Mouse (Mus musculus): ENCODE results near the gene Smarcd3. TPM values are rescaled to one million over a fixed set of nuclear protein-coding genes. Genes with fewer than 3 reads are reported as not detected.

Smarcd3 gene
- polyA plus RNA-seq (2015; fragmentation: Nextera tagmentation; extraction: Ambion mirVana) = 21.1 and 22.2 TPM in 2 replicates

DNA sequence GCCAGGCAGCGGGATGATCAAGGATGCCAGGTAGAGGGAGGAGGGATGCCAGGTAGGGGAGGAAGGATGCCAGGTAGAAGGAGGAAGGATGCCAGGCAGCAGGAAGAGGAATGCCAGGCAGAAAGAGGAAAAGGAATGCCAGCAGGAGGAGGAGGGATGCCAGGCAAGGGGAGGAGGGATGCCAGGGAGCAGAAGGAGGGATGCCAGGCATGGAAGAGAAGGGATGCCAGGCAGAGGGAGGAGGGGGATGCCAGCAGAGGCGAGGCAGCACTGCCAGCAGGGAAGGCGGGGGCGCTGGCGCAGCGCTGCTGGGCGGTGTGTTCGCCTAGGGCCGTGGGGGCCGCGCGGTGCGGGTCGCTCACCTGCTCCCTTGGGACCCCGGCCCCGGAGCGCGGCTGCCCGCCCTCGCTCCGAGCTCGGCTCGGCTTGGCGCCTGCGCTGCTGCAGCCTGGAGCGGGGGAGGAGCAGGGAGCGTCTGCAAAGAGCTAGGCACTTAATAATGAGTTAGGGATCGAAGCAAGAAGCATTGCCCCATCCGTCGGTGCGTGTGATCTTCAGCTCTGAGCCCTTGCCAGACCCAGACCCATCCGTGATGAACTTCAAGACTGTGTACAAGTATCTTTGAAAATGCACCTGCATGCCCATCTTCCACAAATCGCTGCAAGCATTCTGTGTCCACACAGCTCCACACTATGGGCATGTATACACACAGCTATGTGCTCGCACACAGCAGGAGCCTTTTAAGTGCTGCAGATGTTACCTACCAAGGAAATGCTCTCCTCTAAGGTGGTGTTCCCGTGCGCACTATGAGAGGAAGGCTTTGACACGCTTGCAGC lies at the start of gene Smarcd3:
Gene Smarcd3, minus strand, starts transcription at position 426 of the 836 bp plus-strand sequence.
- WGBS = 5% methylated on average over 34 of the region's 37 CpGs
- peaks cover 11% of the 10 kb centered on the region for H3K27me3 ChIP-seq (ENCODE audit: control insufficient read depth, insufficient read depth, low read depth, low read length)
- ATAC-seq (ENCODE audit: low read depth) = peak; percentile 46; the same call in 1 of the 2 replicates
- peak within 1 kb of the TSS; percentile 64 for H3K9ac ChIP-seq (ENCODE audit: low read length)
- no peak within 1 kb of the TSS for H3K27ac ChIP-seq (ENCODE audit: low read length)
- no peaks in the 10 kb centered on the region for H3K9me3 ChIP-seq (ENCODE audit: control insufficient read depth, low read length)
- H3K36me3 ChIP-seq (ENCODE audit: control insufficient read depth, insufficient read depth, low read length) = no peaks in the 10 kb centered on the region
- H3K4me2 ChIP-seq (ENCODE audit: low read depth, low read length) = peak within 1 kb of the TSS; percentile 83
- peaks cover 4% of the 10 kb centered on the region; the same call in 1 of the 2 replicates for H3K4me1 ChIP-seq (replicated peaks; ENCODE audit: control insufficient read depth, insufficient read depth, low read length)
- H3K4me3 ChIP-seq (ENCODE audit: low read length) = peak within 1 kb of the TSS; percentile 52

DNA sequence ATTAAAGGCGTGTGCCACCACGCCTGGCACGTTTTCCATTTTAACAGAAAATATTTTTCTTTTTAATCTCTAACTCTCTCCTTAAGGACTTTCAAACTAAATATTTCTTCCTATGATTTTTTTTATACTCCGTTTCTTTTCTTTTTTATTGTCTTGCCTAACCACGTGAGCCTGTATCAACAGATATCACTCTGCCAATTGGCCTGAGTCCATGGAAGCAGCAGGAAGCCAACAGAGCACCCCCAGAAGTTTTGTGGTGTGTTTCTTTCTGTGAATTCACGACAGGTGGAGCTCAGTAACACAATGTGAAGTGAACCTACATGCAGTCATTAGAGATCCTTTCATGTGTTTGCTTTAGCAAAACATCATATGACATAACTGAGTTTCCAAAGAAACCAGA lies 37.2 kb upstream of the Smarcd3 start:
- 66% methylated on average over 6 of the region's 6 CpGs for WGBS
- Histone ChIP-seq H3K36me3 (ENCODE audit: control insufficient read depth, insufficient read depth, low read length) (no peaks in the 10 kb centered on the region), H3K9ac (ENCODE audit: low read length) (no peak overlapping the region), H3K27me3 (ENCODE audit: control insufficient read depth, insufficient read depth, low read depth, low read length) (no peaks in the 10 kb centered on the region), H3K4me1 (replicated peaks; ENCODE audit: control insufficient read depth, insufficient read depth, low read length) (no peaks in the 10 kb centered on the region), H3K4me2 (ENCODE audit: low read depth, low read length) (no peak overlapping the region), H3K4me3 (ENCODE audit: low read length) (no peak overlapping the region), H3K9me3 (ENCODE audit: control insufficient read depth, low read length) (peaks cover 4% of the 10 kb centered on the region; the same call in 1 of the 2 replicates), H3K27ac (ENCODE audit: low read length) (no peak overlapping the region)
- no peak for ATAC-seq (ENCODE audit: low read depth)

DNA sequence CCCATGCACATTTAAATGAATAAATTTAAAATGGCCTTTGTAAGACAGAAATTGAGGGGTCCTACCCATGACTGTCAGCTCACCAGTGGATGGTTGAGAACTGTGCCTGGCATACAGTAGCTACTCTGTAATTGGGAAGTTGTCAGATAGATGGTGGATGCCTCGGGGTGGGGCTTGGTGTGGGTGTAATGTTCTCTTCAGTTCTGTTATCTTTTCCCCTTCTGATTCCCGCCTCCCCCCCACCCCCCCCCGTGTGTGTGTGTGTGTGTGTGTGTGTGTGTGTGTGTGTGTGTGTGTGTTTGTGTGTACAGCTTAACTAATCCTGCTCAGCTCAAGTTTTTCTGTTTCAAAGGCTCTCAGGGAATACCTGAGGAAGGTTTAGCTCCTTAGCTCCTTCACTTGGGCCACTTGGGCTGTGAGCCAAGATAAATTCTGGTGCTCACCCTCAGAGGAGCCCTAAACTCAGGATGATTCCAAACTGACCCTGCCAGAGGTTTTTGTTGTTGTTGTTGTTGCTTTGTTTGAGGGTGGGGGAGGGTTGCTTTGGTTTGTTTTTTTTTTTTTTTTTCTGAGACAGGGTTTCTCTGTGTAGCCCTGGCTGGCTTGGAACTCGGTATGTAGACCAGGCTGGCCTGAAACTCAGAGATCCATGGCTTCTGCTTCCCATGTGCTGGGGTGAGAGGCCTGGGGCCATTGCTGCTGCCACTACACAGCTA lies 35.7 kb upstream of the Smarcd3 start:
- Histone ChIP-seq H3K27me3 (ENCODE audit: control insufficient read depth, insufficient read depth, low read depth, low read length) (no peaks in the 10 kb centered on the region), H3K4me1 (replicated peaks; ENCODE audit: control insufficient read depth, insufficient read depth, low read length) (no peaks in the 10 kb centered on the region), H3K9ac (ENCODE audit: low read length) (no peak overlapping the region), H3K4me2 (ENCODE audit: low read depth, low read length) (no peak overlapping the region), H3K9me3 (ENCODE audit: control insufficient read depth, low read length) (no peaks in the 10 kb centered on the region), H3K36me3 (ENCODE audit: control insufficient read depth, insufficient read depth, low read length) (no peaks in the 10 kb centered on the region), H3K27ac (ENCODE audit: low read length) (no peak overlapping the region), H3K4me3 (ENCODE audit: low read length) (no peak overlapping the region)
- WGBS = 64% methylated on average over 3 of the region's 4 CpGs
- ATAC-seq (ENCODE audit: low read depth) = no peak

DNA sequence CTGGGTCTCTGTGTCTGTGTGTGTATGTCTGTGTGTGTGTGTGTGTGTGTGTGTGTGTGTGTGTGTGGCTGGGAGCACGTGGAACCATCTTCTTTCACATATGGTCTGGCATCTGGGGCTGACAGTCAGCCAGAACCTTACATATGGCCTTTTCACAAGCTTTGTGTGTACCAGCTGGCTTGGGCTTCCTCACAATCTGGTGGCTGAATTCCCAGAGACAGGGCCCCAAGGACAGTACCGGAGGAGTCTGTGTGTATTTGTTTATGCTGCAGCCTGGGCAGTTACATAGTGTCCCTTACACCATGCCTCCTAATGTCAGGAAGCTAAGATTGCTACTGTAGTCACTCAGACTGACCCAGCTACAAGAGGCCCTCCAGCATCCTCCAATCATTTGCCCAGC lies 32.9 kb upstream of the Smarcd3 start:
- H3K9ac ChIP-seq (ENCODE audit: low read length) = no peak overlapping the region
- H3K4me3 ChIP-seq (ENCODE audit: low read length) = no peak overlapping the region
- peak; percentile 50; the same call in 1 of the 2 replicates for ATAC-seq (ENCODE audit: low read depth)
- H3K9me3 ChIP-seq (ENCODE audit: control insufficient read depth, low read length) = no peaks in the 10 kb centered on the region
- no peaks in the 10 kb centered on the region for H3K4me1 ChIP-seq (replicated peaks; ENCODE audit: control insufficient read depth, insufficient read depth, low read length)
- WGBS = 36% methylated on average over 2 of the region's 2 CpGs
- no peaks in the 10 kb centered on the region for H3K36me3 ChIP-seq (ENCODE audit: control insufficient read depth, insufficient read depth, low read length)
- no peak overlapping the region for H3K4me2 ChIP-seq (ENCODE audit: low read depth, low read length)
- no peak overlapping the region for H3K27ac ChIP-seq (ENCODE audit: low read length)
- no peaks in the 10 kb centered on the region for H3K27me3 ChIP-seq (ENCODE audit: control insufficient read depth, insufficient read depth, low read depth, low read length)

DNA sequence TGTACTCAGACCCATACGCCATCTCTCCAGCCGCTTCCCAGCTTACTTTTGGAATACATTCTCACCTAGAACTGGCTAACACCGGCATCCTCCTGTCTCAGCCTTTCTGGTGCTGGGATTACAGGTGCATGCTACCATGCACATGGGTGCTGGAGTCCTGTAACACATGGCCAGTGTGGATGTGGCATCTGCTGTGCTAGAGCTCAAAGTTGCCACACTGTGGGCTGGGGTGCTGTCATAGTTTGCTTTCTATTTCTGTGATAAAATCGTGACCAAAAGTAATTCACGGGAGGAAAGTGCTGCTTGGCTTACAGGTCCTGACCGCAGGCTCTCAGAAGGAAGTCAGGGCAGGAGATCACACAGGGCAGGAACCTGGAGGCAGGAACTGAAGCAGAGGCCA lies 30.3 kb upstream of the Smarcd3 start:
- ATAC-seq (ENCODE audit: low read depth) = no peak
- H3K9me3 ChIP-seq (ENCODE audit: control insufficient read depth, low read length) = no peaks in the 10 kb centered on the region
- H3K4me1 ChIP-seq (replicated peaks; ENCODE audit: control insufficient read depth, insufficient read depth, low read length) = no peaks in the 10 kb centered on the region
- WGBS = 71% methylated on average over 6 of the region's 6 CpGs
- no peaks in the 10 kb centered on the region for H3K36me3 ChIP-seq (ENCODE audit: control insufficient read depth, insufficient read depth, low read length)
- no peak overlapping the region for H3K27ac ChIP-seq (ENCODE audit: low read length)
- no peak overlapping the region for H3K9ac ChIP-seq (ENCODE audit: low read length)
- no peak overlapping the region for H3K4me2 ChIP-seq (ENCODE audit: low read depth, low read length)
- H3K27me3 ChIP-seq (ENCODE audit: control insufficient read depth, insufficient read depth, low read depth, low read length) = no peaks in the 10 kb centered on the region
- H3K4me3 ChIP-seq (ENCODE audit: low read length) = no peak overlapping the region

DNA sequence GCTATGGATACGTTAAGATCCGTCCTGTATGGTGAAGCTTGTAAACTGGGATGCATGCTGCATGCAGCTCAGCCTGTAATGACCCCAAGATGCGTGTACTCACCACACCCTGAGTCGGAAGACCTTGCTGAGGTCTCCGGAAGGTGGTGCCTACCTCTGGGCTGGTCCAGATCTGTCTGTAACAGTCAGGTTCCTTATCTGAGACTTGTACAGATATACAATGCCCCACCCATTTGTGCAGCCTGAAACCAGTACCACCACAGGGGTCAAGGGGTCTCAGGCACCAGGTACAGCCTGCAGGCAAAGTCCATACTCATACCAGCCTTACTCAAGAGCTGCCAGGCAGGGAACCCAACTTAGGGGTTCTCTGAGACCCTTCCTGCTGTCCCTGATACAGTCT lies 28.6 kb upstream of the Smarcd3 start:
- no peak overlapping the region for H3K4me2 ChIP-seq (ENCODE audit: low read depth, low read length)
- H3K4me3 ChIP-seq (ENCODE audit: low read length) = no peak overlapping the region
- H3K27ac ChIP-seq (ENCODE audit: low read length) = no peak overlapping the region
- no peak for ATAC-seq (ENCODE audit: low read depth)
- 91% methylated on average over 5 of the region's 5 CpGs for WGBS
- no peaks in the 10 kb centered on the region for H3K9me3 ChIP-seq (ENCODE audit: control insufficient read depth, low read length)
- H3K27me3 ChIP-seq (ENCODE audit: control insufficient read depth, insufficient read depth, low read depth, low read length) = no peaks in the 10 kb centered on the region
- H3K36me3 ChIP-seq (ENCODE audit: control insufficient read depth, insufficient read depth, low read length) = no peaks in the 10 kb centered on the region
- no peak overlapping the region for H3K9ac ChIP-seq (ENCODE audit: low read length)
- no peaks in the 10 kb centered on the region for H3K4me1 ChIP-seq (replicated peaks; ENCODE audit: control insufficient read depth, insufficient read depth, low read length)

DNA sequence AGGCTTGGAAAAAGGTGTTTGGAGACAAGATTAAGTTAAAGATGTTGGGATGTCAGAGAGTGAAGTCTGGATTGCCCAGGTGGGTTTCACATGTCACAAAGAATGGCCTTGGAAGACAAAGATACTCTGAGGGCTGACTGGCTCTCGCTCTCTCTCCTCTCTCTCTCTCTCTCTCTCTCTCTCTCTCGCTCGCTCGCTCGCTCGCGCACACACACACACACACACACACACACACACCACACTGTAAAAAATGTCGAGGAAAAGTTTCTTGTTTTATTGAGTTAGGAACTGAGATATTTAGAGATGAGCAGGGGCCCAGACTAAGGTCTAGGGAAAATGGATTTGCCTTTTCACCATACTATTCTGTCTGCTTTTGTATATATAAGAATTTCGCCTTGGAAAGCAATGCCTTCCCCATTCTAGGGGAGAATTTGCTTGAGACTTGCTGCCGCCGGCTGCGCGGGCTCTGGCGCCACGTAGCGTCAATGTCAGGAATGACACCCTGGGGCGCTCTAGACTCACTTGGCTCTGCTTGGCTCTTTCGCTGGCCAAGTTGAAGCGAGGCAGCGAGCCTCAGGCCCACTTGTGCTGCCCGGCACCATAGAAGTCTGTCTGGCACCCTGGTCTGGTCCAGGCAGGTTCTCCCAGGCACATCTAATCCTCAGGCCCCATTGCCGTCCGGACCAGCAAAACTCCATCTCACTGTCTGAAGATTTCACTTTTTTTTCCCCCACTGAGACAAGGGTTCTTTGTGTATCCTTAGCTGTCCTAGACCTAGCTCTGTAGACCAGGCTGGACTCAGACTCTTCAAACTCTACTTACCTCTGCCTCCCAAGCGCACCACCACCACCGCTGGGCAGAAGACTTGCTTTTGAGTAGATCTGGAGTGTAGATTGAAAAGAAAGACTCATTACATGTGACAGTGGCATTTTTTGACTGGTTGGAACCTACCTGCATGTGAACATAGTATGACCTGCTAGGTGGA lies 27.8 kb upstream of the Smarcd3 start:
- 27% methylated on average over 25 of the region's 25 CpGs for WGBS
- H3K9ac ChIP-seq (ENCODE audit: low read length) = no peak overlapping the region
- ATAC-seq (ENCODE audit: low read depth) = peak; percentile 85

DNA sequence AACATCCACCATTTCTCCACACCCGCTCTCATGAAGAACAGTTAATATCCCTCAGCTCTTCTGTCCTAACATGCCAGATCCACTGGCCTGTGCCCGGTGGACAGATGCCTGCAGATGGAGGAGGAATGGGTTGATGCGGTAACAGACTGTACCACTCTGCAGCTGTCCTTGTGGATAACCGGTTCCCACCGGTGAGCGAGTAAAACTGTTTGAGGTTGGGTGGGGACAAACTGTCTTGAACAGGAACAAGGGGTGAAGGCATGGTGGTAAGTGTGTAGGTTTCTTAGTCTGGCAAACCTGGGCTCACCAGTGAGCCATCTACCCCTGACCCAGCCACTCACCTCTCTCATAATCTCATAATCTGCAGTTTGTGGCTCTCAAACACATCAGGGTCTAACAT lies 27.1 kb upstream of the Smarcd3 start:
- Histone ChIP-seq H3K4me1 (replicated peaks; ENCODE audit: control insufficient read depth, insufficient read depth, low read length) (no peaks in the 10 kb centered on the region), H3K36me3 (ENCODE audit: control insufficient read depth, insufficient read depth, low read length) (no peaks in the 10 kb centered on the region), H3K4me3 (ENCODE audit: low read length) (no peak overlapping the region), H3K27me3 (ENCODE audit: control insufficient read depth, insufficient read depth, low read depth, low read length) (no peaks in the 10 kb centered on the region), H3K9ac (ENCODE audit: low read length) (no peak overlapping the region), H3K4me2 (ENCODE audit: low read depth, low read length) (no peak overlapping the region), H3K27ac (ENCODE audit: low read length) (no peak overlapping the region), H3K9me3 (ENCODE audit: control insufficient read depth, low read length) (no peaks in the 10 kb centered on the region)
- WGBS = 88% methylated on average over 6 of the region's 6 CpGs
- no peak for ATAC-seq (ENCODE audit: low read depth)

More for the DNA sequence above, 27.8 kb upstream of the Smarcd3 start:
- Histone ChIP-seq H3K27ac (ENCODE audit: low read length) (no peak overlapping the region), H3K36me3 (ENCODE audit: control insufficient read depth, insufficient read depth, low read length) (no peaks in the 10 kb centered on the region), H3K9me3 (ENCODE audit: control insufficient read depth, low read length) (no peaks in the 10 kb centered on the region), H3K4me1 (replicated peaks; ENCODE audit: control insufficient read depth, insufficient read depth, low read length) (no peaks in the 10 kb centered on the region), H3K4me2 (ENCODE audit: low read depth, low read length) (no peak overlapping the region), H3K27me3 (ENCODE audit: control insufficient read depth, insufficient read depth, low read depth, low read length) (no peaks in the 10 kb centered on the region), H3K4me3 (ENCODE audit: low read length) (no peak overlapping the region)

All from lung, embryonic 16.5 days (tissue).